Mouse (Mus musculus): ENCODE data around the gene Zfp106.

Zfp106 gene

DNA sequence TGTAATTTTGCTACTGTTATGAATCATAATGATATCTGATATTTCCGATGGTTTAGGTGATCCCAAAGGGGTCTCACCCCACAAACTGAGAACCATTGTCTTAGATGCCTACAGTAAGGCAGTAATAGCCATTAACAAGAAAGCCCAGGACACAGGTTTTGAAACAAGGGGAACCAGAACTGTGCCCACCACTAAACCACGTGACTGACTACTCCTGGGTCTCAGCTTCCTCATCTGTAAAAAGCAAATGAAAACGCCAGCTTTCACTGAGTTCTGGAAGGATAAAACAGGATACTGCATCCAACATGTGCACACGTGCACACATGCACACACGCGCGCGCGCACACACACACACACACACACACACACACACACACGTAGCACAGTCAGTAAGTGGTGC, 93.9 kb downstream of the Zfp106 start:
- no peak for DNase-seq

DNA sequence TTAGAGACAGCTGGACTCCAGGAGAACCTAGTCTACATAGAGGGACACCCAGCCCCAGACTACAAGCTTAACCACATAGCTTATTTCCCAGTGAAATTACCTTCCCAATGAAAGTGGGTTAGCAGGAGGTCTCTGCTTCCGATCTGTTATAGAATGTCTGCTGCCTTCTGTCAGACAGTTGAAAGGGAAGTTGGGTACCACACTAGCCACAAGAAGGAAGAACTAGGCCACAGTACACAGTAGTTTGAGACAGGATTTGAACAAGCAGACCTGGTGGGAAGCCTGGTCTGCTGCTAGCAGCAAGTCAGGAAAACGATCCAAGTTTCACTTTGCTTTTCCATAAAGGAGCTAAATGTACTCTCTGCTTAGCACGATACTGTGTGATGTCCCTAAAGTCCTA, 94.4 kb downstream of the Zfp106 start:
- peak; percentile 67 for DNase-seq

DNA sequence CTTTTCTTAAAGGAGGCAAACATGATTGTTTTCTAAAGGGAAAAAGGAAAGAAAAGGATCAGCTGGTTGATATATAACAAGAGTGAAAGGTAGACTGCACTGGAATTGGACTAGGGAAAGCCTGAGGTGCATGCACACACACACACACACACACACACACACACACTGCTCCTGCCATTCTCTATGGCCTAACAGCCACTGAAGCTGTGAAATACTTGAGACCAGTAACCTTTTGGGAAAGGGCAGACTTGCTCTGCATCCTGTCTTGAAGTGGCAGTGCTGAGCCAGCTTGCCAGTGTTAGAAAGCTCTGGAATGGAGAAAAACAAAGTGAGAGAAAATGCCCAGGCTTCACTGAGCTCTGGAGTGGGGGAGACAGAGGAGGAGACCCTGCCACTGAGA, 95.6 kb downstream of the Zfp106 start:
- DNase-seq = no peak

DNA sequence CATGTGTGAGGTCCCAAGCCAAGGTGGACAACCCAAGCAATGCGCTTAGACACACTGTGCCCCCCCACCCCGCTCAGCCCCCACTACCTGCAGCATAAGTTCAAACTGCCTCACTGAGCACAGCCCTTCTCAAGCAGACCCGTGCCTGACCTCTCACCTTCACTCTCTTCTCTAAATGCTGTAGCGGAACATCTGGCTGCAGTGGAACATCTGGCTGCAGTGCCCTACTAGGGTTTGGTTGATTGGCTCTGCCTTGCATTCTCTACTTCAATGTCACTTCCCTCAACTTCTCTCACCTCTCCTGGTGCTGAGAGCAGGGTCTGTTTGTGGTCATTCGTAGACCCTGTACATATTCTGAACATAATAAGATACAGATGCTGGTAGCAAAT, 98.3 kb downstream of the Zfp106 start:
- no peak for DNase-seq

DNA sequence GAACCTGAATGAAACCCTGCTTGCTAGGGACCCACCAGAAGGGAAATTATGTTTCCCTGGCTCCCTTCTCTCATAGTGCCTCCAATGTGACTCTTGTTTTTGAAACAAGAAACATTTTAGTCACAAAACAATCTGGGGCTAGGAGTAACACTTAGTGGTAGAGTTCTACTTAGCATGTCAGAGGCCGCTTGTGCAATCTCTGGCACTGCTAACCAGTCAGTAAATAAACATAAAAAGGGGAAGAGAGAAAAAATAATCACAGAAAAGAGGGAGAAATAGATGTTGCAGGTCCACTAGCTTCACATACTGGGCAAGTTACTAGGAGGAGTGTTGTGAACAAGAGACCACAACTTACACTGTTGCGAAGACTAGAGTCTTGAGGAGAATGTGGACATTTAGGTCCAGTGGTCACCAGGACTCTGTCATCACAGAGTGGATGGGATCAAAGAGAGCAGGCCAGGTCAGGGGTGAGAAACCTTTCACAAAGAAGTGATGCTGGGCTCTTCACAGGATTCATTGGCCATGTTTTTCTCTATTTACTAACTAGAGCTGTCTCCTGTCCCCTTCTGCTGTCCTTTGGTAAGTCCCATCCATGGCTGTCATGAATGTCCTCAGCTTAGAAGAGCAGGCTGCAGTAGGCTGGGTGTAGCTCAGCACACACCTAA, 98.8 kb downstream of the Zfp106 start:
- no peak for DNase-seq

DNA sequence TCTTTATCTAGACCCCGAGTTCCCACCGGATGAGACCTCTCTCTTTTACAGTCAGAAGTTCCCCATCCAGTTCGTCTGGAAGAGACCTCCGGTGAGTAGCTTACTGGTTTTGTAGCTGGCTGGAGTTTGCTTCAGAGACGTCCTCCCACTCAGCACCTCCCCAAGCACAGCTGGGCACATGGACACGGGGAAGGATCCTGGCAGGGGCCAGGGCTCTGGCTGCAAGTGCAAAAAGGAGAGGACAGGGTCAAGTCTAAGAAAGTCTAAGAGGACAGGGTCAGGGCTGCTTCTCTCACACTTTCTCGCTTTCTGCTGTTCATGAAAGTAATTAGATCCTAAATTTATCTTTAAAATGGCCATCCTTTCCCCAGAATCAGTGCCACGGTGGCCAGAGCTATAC, 99.6 kb downstream of the Zfp106 start:
- DNase-seq = no peak

DNA sequence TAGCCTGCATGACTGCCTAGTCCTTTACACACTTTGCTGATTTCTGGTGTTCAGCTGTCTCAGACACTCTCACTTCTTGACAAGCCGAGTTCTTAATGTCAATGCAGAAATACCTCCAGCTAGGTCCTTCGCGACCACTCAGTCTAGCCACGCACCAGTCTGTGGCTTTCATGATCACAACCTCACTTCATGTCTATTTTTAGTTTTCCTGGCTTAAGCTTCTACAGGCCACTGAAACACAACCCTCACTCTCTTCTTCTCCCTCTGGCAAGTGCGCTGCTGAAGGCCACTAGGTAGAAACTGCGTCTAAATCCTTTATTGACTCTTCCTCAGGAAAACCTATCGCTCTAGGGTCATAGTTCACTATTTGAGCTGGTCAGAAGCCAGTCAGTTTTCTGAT, 100.3 kb downstream of the Zfp106 start:
- DNase-seq = no peak

DNA sequence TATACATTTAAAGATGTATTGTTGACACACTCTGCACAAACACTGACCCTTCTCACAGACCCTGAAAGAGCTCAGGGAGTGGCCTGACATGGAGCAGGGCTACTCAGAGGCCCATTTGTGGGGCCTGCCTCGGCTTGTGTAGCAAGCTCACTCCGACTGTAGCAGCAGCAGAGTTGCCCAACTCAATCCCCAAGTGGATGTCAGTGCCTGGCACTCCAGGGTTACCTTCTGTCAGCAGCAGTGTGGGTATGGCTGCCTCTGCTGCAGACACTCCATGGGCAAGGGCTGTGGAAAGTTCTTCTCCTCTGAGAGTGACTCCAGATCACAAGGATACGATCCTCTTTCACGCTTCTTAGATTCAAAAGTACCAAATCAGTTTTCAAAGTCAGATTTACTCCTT, 103.4 kb downstream of the Zfp106 start:
- DNase-seq = no peak
